Mouse (Mus musculus): ENCODE data around the gene Tgif2. TPM values are rescaled to one million over a fixed set of nuclear protein-coding genes. Genes with fewer than 3 reads are reported as not detected.
"Not testable (repeated sequence)": the region's sequence is repeated elsewhere in the genome, so short reads cannot be mapped to it uniquely, and the experiment has no call there.

Gene Tgif2
- polyA plus RNA-seq, 1 experiment = 5.1 TPM

DNA sequence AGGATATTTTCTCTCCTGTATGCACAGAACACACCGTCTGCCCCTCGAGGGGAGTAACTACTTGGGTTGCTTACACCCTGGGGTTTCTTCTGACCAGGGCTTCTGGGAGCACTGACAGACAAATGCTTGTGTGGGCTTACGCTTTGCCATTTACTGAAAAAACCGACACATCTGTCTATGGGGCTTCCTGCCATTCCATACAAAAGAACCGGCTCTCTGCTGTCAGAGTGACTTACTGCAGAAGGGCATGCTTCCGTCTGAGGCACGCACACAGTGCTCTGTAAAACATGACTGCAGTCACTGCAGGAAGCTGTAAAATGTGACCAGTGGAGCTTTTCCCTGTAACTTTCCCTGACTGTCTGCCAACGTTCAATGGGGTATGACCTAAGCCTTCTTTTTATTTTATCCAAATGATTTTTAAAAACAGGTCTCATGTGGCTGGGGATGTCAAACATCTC lies 25.4 kb upstream of the Tgif2 start:
- no peaks in the 10 kb centered on the region for H3K36me3 ChIP-seq (replicated peaks; ENCODE audit: low read length)
- no peak overlapping the region for H3K4me3 ChIP-seq (replicated peaks)
- peaks cover 31% of the 10 kb centered on the region for H3K4me1 ChIP-seq
- TF ChIP-seq GATA1 (IDR thresholded peaks at IDR 0.05; ENCODE audit: borderline replicate concordance, low read length) = no peak
- no peak for TF ChIP-seq FLI1 (IDR thresholded peaks at IDR 0.05; ENCODE audit: low read length)
- peaks cover 77% of the 10 kb centered on the region for H3K27me3 ChIP-seq (replicated peaks)
- 0 out of 2 replicates have a peak, but pooled peaks cover 3% of the 10 kb centered on the region for H3K9me3 ChIP-seq

DNA sequence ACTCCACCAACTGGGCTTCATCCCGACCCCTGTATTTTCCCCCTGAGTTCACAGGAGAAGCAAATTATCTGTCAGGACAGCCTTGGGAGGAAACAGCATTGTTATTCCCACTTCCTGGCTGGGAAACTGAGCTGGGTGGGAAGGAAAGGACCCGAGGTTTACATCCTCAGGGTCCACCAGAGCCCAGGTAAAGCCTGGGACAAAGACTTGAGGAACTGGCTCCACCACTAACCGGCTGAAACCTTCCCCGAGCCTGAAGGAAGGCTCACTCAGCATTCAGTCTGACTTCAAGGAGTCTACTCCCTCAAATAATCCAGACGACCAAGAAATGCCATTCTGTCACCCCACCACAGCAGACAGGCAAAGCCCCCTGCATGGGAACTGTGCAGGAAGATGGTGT lies 24.9 kb upstream of the Tgif2 start:
- Histone ChIP-seq H3K9me3 (peaks cover 8% of the 10 kb centered on the region), H3K4me3 (replicated peaks) (no peak overlapping the region), H3K36me3 (replicated peaks; ENCODE audit: low read length) (no peaks in the 10 kb centered on the region), H3K27me3 (replicated peaks) (peaks cover 82% of the 10 kb centered on the region), H3K4me1 (peaks cover 26% of the 10 kb centered on the region)
- no peak for TF ChIP-seq FLI1 (IDR thresholded peaks at IDR 0.05; ENCODE audit: low read length)
- TF ChIP-seq GATA1 (IDR thresholded peaks at IDR 0.05; ENCODE audit: borderline replicate concordance, low read length) = no peak

DNA sequence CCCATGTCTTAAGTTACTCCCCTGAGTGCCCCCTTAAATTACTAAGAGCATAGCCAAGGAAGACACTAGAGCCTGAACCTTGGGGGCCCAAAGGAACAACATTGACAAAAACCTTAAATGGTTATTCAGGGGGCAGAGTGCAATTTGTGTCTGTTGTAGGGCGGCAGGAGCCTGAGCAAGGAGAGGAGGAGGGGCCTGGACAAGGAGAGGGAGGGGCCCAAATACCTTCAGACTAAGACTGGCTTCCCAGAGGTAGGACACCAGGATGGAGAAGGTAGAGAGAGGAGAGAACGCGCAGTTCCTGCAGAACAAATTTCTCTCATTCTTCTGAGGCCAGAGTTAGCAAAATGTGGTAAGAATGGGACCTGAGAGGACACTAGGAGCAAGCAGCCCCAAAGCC lies 24.4 kb upstream of the Tgif2 start:
- TF ChIP-seq GATA1 (IDR thresholded peaks at IDR 0.05; ENCODE audit: borderline replicate concordance, low read length) (no peak), FLI1 (IDR thresholded peaks at IDR 0.05; ENCODE audit: low read length) (no peak)
- Histone ChIP-seq H3K27me3 (replicated peaks) (peaks cover 84% of the 10 kb centered on the region), H3K4me3 (replicated peaks) (no peak overlapping the region), H3K4me1 (peaks cover 20% of the 10 kb centered on the region), H3K9me3 (peaks cover 9% of the 10 kb centered on the region), H3K36me3 (replicated peaks; ENCODE audit: low read length) (no peaks in the 10 kb centered on the region)

DNA sequence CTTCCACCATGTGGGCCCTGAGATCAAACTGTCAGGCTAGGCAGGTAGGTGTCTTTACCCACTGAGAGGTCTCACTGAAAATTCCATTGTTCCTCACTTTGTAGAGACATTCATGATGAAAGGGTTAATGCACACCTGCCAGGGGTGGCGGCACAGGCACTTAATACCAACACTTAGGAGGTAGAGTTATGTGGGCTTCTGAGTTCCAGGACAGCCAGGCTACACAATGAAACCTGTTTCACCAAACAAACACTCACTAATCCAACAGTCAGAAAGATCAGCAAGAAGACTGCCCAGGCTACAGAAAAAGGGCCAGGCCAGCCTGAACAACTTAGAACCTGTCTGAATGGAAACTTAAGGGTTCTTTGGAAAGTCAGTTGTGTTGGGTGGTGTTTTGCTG lies 23.7 kb upstream of the Tgif2 start:
- peaks cover 89% of the 10 kb centered on the region for H3K27me3 ChIP-seq (replicated peaks)
- H3K4me3 ChIP-seq (replicated peaks) = no peak overlapping the region
- H3K36me3 ChIP-seq (replicated peaks; ENCODE audit: low read length) = no peaks in the 10 kb centered on the region
- TF ChIP-seq GATA1 (IDR thresholded peaks at IDR 0.05; ENCODE audit: borderline replicate concordance, low read length) = no peak
- no peak for TF ChIP-seq FLI1 (IDR thresholded peaks at IDR 0.05; ENCODE audit: low read length)
- peaks cover 20% of the 10 kb centered on the region for H3K4me1 ChIP-seq
- peaks cover 13% of the 10 kb centered on the region for H3K9me3 ChIP-seq

DNA sequence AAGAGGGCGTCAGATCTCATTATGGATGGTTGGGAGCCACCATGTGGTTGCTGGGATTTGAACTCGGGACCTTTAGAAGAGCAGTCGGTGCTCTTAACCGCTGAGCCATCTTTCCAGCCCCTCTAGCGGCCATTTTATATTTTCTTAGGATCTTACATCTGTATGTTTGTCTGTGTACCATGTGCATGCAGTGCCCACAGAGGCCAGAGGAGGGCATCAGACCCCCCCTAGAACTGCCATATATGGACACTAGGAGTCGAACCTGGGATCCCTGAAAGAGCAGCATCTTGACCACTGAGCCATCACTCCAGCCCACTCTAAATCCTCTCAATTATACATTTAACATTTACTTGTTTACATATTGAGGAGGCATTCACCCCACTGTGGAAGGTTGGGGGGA lies 14.7 kb upstream of the Tgif2 start:
- H3K4me1 ChIP-seq; H3K4me3 ChIP-seq (replicated peaks); H3K36me3 ChIP-seq (replicated peaks; ENCODE audit: low read length): not testable (repeated sequence)
- peaks cover 51% of the 10 kb centered on the region for H3K9me3 ChIP-seq
- H3K27me3 ChIP-seq (replicated peaks) = peaks cover 36% of the 10 kb centered on the region

DNA sequence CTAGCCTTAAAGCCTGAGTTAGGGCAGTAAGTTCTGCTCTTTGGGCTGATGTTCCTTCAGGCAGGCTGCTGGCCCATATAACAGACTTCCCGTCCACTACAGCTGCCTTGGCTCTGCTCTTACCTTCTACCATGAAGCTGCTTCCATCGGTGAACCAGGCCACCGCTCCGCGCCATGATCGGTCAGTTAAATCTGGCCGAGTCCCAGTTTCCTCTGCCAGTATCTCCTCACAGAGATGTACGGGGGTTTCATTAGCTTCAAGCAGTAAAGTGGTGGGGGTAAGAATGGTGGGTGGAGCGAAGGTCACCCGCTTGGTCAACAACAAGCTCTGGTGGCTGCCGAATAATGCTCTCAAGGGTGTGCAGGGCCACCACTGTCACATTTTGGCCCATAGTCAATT lies 5.5 kb upstream of the Tgif2 start:
- Histone ChIP-seq H3K27me3 (replicated peaks) (peaks cover 36% of the 10 kb centered on the region), H3K4me1 (peaks cover 3% of the 10 kb centered on the region), H3K9me3 (peaks cover 51% of the 10 kb centered on the region), H3K36me3 (replicated peaks; ENCODE audit: low read length) (no peaks in the 10 kb centered on the region), H3K4me3 (replicated peaks) (no peak overlapping the region)
- TF ChIP-seq GATA1 (IDR thresholded peaks at IDR 0.05; ENCODE audit: borderline replicate concordance, low read length) (no peak), FLI1 (IDR thresholded peaks at IDR 0.05; ENCODE audit: low read length) (no peak)

DNA sequence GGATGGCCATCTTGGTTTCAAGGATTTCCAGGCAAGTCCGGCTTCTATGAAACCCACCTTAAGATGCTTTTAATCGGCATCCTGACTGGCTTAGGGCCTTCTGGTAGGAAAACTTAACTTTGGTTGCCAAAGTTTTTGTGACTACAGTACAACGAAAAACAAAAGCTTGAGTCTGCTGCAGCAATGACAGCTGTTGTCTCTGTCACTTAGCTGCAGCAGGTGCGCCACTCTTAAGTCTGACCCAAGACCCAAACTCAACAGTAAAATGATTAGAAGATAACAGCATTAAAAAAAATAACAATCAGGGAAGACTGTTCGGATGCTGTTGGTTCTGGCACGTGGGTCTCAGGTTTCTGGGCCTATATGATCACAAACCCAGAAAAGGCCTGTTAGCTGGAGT lies 968 bp upstream of the Tgif2 start:
- peaks cover 31% of the 10 kb centered on the region for H3K4me1 ChIP-seq
- peaks cover 6% of the 10 kb centered on the region for H3K36me3 ChIP-seq (replicated peaks; ENCODE audit: low read length)
- H3K4me3 ChIP-seq (replicated peaks) = no peak overlapping the region
- no peak for TF ChIP-seq GATA1 (IDR thresholded peaks at IDR 0.05; ENCODE audit: borderline replicate concordance, low read length)
- no peak for TF ChIP-seq FLI1 (IDR thresholded peaks at IDR 0.05; ENCODE audit: low read length)
- H3K27me3 ChIP-seq (replicated peaks) = peaks cover 63% of the 10 kb centered on the region
- H3K9me3 ChIP-seq = peaks cover 10% of the 10 kb centered on the region

DNA sequence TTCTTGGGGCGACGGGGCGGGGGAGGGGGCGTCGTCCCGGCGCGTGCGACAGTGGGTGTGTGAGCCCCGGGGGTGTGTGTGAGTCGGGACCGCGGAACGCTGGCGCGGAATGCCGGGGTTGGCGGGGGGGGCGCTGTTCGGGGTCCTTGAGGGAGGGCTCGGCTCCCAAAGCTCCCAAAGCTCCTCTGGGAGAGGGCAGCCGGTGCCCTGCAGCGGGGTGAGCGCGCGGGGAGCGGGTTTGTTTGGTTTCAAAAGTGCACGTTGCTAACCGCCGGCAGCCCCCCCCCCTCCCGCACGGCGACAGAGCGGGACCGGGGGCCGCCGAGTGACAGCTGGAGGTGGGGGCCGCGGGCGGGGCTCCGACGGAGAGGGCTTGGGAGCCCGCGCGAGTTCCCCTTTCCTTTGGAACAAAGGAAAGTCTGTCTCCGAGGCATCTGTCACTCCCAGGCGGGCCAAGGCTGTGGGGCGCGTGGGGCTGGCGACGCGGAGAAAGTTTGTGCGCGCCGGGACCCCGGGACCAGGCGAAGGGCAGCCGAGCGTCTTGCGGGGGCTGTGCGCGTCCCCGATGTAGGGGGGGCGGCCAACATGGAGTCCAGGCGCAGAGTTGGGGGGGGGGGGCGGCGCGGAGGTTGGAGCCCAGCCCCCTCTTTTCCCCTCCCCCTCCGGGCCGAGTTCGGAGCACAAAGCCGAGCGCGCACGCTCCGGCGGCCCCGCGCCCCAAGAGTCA lies 657 bp downstream of the Tgif2 start:
- H3K27me3 ChIP-seq (replicated peaks) = peaks cover 54% of the 10 kb centered on the region
- H3K36me3 ChIP-seq (replicated peaks; ENCODE audit: low read length) = peaks cover 17% of the 10 kb centered on the region
- no peak for TF ChIP-seq GATA1 (IDR thresholded peaks at IDR 0.05; ENCODE audit: borderline replicate concordance, low read length)
- no peak for TF ChIP-seq FLI1 (IDR thresholded peaks at IDR 0.05; ENCODE audit: low read length)
- H3K4me1 ChIP-seq = peaks cover 35% of the 10 kb centered on the region
- no peaks in the 10 kb centered on the region for H3K9me3 ChIP-seq
- H3K4me3 ChIP-seq (replicated peaks) = peak overlapping the region; percentile 93

DNA sequence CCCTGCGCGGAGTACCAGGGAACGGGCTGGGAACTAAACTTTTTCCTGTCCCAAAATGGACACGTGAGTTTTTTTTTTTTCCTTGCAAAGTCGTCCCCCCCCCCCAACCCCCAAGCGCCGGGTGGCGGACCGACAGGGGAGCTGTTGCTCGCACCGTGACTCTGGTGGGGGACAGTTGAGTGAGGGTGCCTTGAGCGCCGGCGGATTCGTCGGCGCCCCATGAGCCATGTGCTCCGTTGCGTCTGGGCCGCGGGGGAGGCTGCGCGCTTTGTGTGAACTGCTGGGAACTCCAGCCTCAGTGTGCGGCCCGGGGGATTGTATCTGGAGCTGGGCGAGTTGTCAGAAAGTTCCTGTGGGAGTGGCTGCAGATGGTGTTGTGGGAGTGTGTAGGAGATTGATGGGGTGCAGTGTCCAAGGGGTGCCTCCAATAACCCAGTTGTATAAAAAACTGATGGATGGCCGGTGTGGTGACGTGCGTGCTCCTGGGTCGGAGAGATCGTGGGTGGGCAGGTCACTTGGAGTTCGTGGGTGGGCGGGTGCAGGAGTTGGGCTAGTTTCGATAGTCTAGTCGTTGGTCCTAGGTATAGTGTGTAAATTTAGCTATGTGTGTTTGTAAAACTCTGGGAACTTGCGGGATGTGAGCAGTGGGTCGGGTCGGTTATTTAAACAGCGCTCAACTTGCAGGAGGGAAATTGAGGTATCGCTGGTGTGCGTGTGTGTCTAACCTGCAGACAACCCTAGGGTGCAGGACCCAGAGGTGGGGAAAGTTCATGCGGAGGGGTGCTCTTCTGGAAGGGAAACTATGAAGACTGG lies 1.4 kb downstream of the Tgif2 start:
- peaks cover 25% of the 10 kb centered on the region for H3K36me3 ChIP-seq (replicated peaks; ENCODE audit: low read length)
- H3K9me3 ChIP-seq = no peaks in the 10 kb centered on the region
- H3K27me3 ChIP-seq (replicated peaks) = peaks cover 52% of the 10 kb centered on the region
- TF ChIP-seq GATA1 (IDR thresholded peaks at IDR 0.05; ENCODE audit: borderline replicate concordance, low read length) (no peak), FLI1 (IDR thresholded peaks at IDR 0.05; ENCODE audit: low read length) (no peak)
- peaks cover 35% of the 10 kb centered on the region for H3K4me1 ChIP-seq
- peak overlapping the region; percentile 93 for H3K4me3 ChIP-seq (replicated peaks)
